Mouse (Mus musculus) embryonic fibroblast, embryonic 13.5 days (primary cell): ENCODE measurements around the gene Lmnb2.

Source experiments
- CTCF ChIP-seq: IDR thresholded peaks from 2 replicates; pipeline ENCODE4 v1.5.1; 2011; ENCODE audit warnings: mild to moderate bottlenecking, control low read depth, low read length, moderate library complexity, borderline replicate concordance; ENCODE audit not compliant: insufficient read depth
- POLR2A ChIP-seq: IDR thresholded peaks from 2 replicates; pipeline ENCODE4 v1.6.1; 2011; ENCODE audit warnings: low read depth, mild to moderate bottlenecking, control low read depth, low read length, moderate library complexity

GRCm38 (mm10) chr10:80896581-80897485 lies 21.2 kb downstream of the Lmnb2 start:
- no peak for TF ChIP-seq CTCF
- TF ChIP-seq POLR2A = no peak
